Mouse (Mus musculus) monocyte, adult 5-6 weeks (primary cell): Measurements from ENCODE around the gene Agrn. TPM values are rescaled to one million over a fixed set of nuclear protein-coding genes. Genes with fewer than 3 reads are reported as not detected.

Source experiments
- total RNA-seq: library from RNA; stranded (forward); fragments of 200-1000, 200-491, 200-594 nt; gene quantifications from 3 replicates; pipeline ENCODE4 v1.2.3, GENCODE M21; 2017

The Agrn gene
- total RNA-seq, 1 experiment from 2014 or later = 1.4 TPM

Other genes starting within 250 kb of the Agrn start
- 0.85 to 1.4 TPM in 2 of 3 replicates, not detected in the other for gene C1qtnf12, start 235.2 kb downstream of the Agrn start, total RNA-seq
- 2.8 to 3.5 TPM (median 3.1 TPM) in 3 replicates for gene B3galt6, start 204.8 kb downstream of the Agrn start, total RNA-seq
- gene Sdf4, start 204.6 kb downstream of the Agrn start, total RNA-seq = 300 to 351 TPM (median 344 TPM) in 3 replicates
- 1.8 to 6.6 TPM (median 5.3 TPM) in 3 replicates for gene Tnfrsf4, start 183.6 kb downstream of the Agrn start, total RNA-seq
- gene Tnfrsf18, start 171.3 kb downstream of the Agrn start, total RNA-seq = 29.2 to 74.7 TPM (median 38.4 TPM) in 3 replicates
- not detected in 3 replicates for gene Ttll10, start 138.1 kb downstream of the Agrn start, total RNA-seq
- gene 9430015G10Rik, start 87.5 kb downstream of the Agrn start, total RNA-seq = 5.7 to 20.4 TPM (median 15.4 TPM) in 3 replicates
- 0.39 TPM in 1 of 3 replicates, not detected in the others for gene Rnf223, start 67.0 kb downstream of the Agrn start, total RNA-seq
- gene Isg15, start 3.3 kb upstream of the Agrn start, total RNA-seq = 1.9 to 9.6 TPM (median 2.4 TPM) in 3 replicates
- 2.6 to 12.3 TPM (median 3.3 TPM) in 3 replicates for gene AW011738, start 5.8 kb upstream of the Agrn start, total RNA-seq
- 0.19 to 0.48 TPM in 2 of 3 replicates, not detected in the other for gene Perm1, start 18.4 kb upstream of the Agrn start, total RNA-seq
- 4.3 to 17.1 TPM (median 16.9 TPM) in 3 replicates for gene Plekhn1, start 37.4 kb upstream of the Agrn start, total RNA-seq
- 33.0 to 53.8 TPM (median 40.5 TPM) in 3 replicates for gene Noc2l, start 38.5 kb upstream of the Agrn start, total RNA-seq
- gene Samd11, start 58.2 kb upstream of the Agrn start, total RNA-seq = 0.19 to 1.8 TPM (median 0.29 TPM) in 3 replicates
- 0.19 TPM in 1 of 3 replicates, not detected in the others for gene Vmn2r-ps159, start 133.6 kb upstream of the Agrn start, total RNA-seq